Mouse (Mus musculus): ENCODE data around the gene Pld6. TPM values are rescaled to one million over a fixed set of nuclear protein-coding genes. Genes with fewer than 3 reads are reported as not detected.
A peak's percentile ranks its signal among the peaks of the same experiment; 100 is the strongest.

Gene Pld6
- polyA plus RNA-seq (2015; fragmentation: Nextera tagmentation; extraction: Ambion mirVana), result 2.7 and 4.0 TPM in 2 replicates

DNA sequence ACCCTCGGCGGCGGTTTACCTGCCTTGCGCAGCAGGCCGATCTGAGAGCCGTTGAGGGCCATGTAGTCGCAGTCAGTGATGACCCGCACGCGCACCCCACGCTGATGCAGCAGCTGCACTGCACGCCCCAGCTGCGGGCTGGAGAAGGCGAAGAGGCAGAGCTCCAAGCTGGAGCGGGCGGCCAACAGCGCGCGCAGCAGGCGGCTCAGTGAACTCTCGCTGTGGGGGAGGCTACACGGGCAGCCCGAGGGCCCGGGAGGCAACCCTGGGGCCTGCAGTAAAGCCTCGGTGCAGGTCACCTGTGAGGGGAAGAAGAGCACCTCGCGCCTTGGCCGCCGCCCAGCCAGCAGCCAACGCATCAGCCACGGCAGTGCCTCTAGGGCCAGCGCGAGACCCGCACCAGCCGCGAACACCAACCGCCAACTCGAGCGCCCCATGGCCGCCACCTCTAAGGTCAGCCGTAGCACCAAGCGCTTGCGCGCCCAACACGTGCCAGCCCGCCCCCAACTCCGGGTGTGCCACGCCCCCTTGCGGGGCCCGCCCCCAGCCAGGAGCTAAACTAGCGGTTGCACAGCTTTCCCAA is at the start of gene Pld6:
Gene Pld6, minus strand, starts transcription at position 447 of the 583 bp plus-strand sequence.
- Histone ChIP-seq H3K27me3 (replicated peaks; ENCODE audit: control insufficient read depth, insufficient read depth, low read length) (no peaks in the 10 kb centered on the region), H3K9me3 (ENCODE audit: control insufficient read depth, low read length) (no peaks in the 10 kb centered on the region), H3K4me2 (ENCODE audit: low read depth, low read length) (peak within 1 kb of the TSS; percentile 98), H3K4me3 (ENCODE audit: low read length) (peak within 1 kb of the TSS; percentile 55), H3K27ac (ENCODE audit: low read length) (no peak within 1 kb of the TSS), H3K4me1 (ENCODE audit: control insufficient read depth, insufficient read depth, low read length) (peaks cover 13% of the 10 kb centered on the region), H3K9ac (ENCODE audit: low read depth, low read length) (peak within 1 kb of the TSS; percentile 72), H3K36me3 (ENCODE audit: control insufficient read depth, insufficient read depth, low read length) (peaks cover 6% of the 10 kb centered on the region; the same call in 1 of the 2 replicates)
- peak; percentile 83 for ATAC-seq
- under 1% methylated on average over 51 of the region's 51 CpGs for WGBS

DNA sequence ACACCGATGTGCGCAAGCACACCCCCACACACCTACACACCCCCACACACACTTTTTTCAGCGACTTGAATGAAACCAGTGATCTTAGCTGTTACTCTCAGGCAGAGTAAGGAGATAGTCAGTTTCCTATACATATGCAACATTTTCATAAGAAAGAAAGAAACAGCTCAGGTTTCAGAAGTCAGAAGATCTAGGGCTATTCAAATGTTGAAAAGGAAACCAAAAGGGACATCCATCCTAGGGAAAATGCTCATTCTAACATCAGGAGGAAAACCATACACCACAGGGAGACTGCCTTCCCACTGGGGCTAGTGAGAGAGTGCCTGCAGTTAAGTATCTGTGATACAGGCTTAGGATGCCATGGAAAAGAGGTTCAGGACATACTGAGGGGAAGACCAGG is 34.2 kb upstream of the Pld6 start:
- Histone ChIP-seq H3K9ac (ENCODE audit: low read depth, low read length) (no peak overlapping the region), H3K9me3 (ENCODE audit: control insufficient read depth, low read length) (no peaks in the 10 kb centered on the region), H3K4me2 (ENCODE audit: low read depth, low read length) (no peak overlapping the region), H3K4me3 (ENCODE audit: low read length) (no peak overlapping the region), H3K27me3 (replicated peaks; ENCODE audit: control insufficient read depth, insufficient read depth, low read length) (no peaks in the 10 kb centered on the region), H3K27ac (ENCODE audit: low read length) (no peak overlapping the region), H3K4me1 (ENCODE audit: control insufficient read depth, insufficient read depth, low read length) (no peaks in the 10 kb centered on the region), H3K36me3 (ENCODE audit: control insufficient read depth, insufficient read depth, low read length) (peaks cover 31% of the 10 kb centered on the region)
- no peak for ATAC-seq
- 94% methylated on average over 3 of the region's 3 CpGs for WGBS

DNA sequence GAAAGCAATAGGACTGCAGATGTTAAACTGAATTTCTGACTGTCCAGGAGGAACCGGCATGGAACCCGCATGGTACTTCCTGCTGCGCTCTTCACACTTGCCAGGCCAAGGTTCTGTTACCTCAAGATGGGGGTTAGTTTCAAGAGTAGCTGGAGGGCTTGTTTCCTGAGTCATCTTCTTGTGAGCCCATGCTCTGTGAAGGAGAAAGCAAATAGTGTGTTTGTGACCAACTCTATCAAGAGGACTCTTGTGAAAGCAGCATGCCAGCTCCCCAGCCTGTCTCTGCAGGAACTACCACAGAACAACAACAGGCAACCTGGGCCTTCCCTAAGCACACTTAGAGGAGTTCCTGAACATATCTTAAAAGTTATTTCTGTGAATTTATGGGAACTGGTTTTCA is 30.5 kb upstream of the Pld6 start:
- no peak overlapping the region for H3K9ac ChIP-seq (ENCODE audit: low read depth, low read length)
- H3K4me1 ChIP-seq (ENCODE audit: control insufficient read depth, insufficient read depth, low read length), result no peaks in the 10 kb centered on the region
- H3K4me3 ChIP-seq (ENCODE audit: low read length), result no peak overlapping the region
- H3K27ac ChIP-seq (ENCODE audit: low read length), result no peak overlapping the region
- WGBS, result 94% methylated on average over 3 of the region's 3 CpGs
- no peaks in the 10 kb centered on the region for H3K9me3 ChIP-seq (ENCODE audit: control insufficient read depth, low read length)
- H3K27me3 ChIP-seq (replicated peaks; ENCODE audit: control insufficient read depth, insufficient read depth, low read length), result no peaks in the 10 kb centered on the region
- no peak overlapping the region for H3K4me2 ChIP-seq (ENCODE audit: low read depth, low read length)
- peaks cover 17% of the 10 kb centered on the region for H3K36me3 ChIP-seq (ENCODE audit: control insufficient read depth, insufficient read depth, low read length)
- no peak for ATAC-seq

DNA sequence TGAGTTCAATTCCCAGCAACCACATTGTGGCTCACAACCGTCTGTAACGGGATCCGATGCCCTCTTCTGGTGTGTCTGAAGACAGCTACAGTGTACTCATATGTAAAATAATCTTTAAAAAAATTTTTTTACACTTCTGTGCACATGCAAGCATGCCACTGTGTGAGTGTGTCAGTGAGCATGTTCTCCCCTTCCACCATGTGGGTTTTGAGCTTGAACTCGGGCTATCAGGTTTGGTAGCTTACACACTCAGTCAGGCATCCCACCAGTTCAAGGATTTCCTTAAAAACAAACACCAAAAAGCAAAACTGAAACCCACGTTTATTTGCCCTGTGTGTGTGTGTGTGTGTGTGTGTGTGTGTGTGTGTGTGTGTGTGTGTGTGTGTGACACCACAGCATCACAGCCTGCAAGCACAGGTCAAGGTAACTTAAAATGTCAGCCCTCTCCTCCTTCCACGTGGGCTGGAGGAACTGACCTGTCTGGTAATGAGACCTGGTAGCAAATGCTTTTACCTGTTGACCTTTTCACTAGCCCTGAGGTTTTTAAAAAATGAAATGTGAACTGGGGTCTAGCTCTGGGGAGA is 28.1 kb upstream of the Pld6 start:
- Histone ChIP-seq H3K36me3 (ENCODE audit: control insufficient read depth, insufficient read depth, low read length) (peaks cover 13% of the 10 kb centered on the region), H3K27ac (ENCODE audit: low read length) (no peak overlapping the region), H3K4me2 (ENCODE audit: low read depth, low read length) (no peak overlapping the region), H3K9me3 (ENCODE audit: control insufficient read depth, low read length) (no peaks in the 10 kb centered on the region), H3K27me3 (replicated peaks; ENCODE audit: control insufficient read depth, insufficient read depth, low read length) (no peaks in the 10 kb centered on the region), H3K4me3 (ENCODE audit: low read length) (no peak overlapping the region), H3K9ac (ENCODE audit: low read depth, low read length) (no peak overlapping the region), H3K4me1 (ENCODE audit: control insufficient read depth, insufficient read depth, low read length) (no peaks in the 10 kb centered on the region)
- 85% methylated on average over 6 of the region's 6 CpGs for WGBS
- no peak for ATAC-seq

DNA sequence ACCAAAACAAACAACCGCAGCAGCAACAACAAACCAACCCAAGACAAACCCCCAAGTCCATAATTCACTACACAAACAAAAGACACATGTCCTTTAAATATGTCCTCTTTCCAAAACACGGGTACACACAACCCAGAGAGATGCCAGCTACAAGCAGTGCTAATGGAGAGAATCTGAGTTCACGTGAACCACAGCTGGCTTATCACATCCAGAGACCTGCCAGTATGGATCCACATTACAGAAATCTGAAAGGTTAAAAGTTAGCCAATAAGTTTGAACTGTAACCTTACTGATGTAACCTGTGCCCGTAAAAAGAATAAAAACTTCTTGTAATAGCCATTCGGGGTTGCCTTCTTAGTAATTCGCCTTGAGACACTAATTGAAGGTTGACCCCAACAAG is 27.5 kb upstream of the Pld6 start:
- Histone ChIP-seq H3K27ac (ENCODE audit: low read length) (no peak overlapping the region), H3K4me2 (ENCODE audit: low read depth, low read length) (no peak overlapping the region), H3K36me3 (ENCODE audit: control insufficient read depth, insufficient read depth, low read length) (peaks cover 13% of the 10 kb centered on the region), H3K4me1 (ENCODE audit: control insufficient read depth, insufficient read depth, low read length) (no peaks in the 10 kb centered on the region), H3K9me3 (ENCODE audit: control insufficient read depth, low read length) (no peaks in the 10 kb centered on the region), H3K27me3 (replicated peaks; ENCODE audit: control insufficient read depth, insufficient read depth, low read length) (no peaks in the 10 kb centered on the region), H3K9ac (ENCODE audit: low read depth, low read length) (no peak overlapping the region), H3K4me3 (ENCODE audit: low read length) (no peak overlapping the region)
- 83% methylated on average over 6 of the region's 6 CpGs for WGBS
- no peak for ATAC-seq

DNA sequence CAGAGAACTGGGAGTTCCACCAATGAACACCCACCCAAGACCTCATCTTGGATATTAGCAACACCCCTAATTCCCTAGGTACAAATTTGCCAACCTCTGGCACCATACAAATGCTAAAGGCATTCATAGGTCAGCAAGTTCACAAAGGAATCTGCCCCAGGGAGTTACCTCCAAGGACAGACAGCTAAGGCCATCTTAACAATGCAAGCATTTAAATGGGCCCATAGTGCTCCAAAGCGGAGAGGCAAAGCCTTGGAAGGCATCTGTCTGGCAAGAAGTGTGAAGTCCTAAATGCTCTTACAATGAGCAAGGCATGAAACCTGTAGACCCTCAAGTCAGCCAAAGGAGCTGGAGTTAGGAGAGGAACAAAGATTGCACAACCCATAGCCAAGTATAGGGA is 26.9 kb upstream of the Pld6 start:
- Histone ChIP-seq H3K27ac (ENCODE audit: low read length) (no peak overlapping the region), H3K27me3 (replicated peaks; ENCODE audit: control insufficient read depth, insufficient read depth, low read length) (no peaks in the 10 kb centered on the region), H3K9ac (ENCODE audit: low read depth, low read length) (no peak overlapping the region), H3K36me3 (ENCODE audit: control insufficient read depth, insufficient read depth, low read length) (peaks cover 9% of the 10 kb centered on the region), H3K9me3 (ENCODE audit: control insufficient read depth, low read length) (no peaks in the 10 kb centered on the region), H3K4me3 (ENCODE audit: low read length) (no peak overlapping the region), H3K4me2 (ENCODE audit: low read depth, low read length) (no peak overlapping the region), H3K4me1 (ENCODE audit: control insufficient read depth, insufficient read depth, low read length) (no peaks in the 10 kb centered on the region)
- WGBS, result 97% methylated on average over 1 of the region's 1 CpGs
- ATAC-seq, result no peak

DNA sequence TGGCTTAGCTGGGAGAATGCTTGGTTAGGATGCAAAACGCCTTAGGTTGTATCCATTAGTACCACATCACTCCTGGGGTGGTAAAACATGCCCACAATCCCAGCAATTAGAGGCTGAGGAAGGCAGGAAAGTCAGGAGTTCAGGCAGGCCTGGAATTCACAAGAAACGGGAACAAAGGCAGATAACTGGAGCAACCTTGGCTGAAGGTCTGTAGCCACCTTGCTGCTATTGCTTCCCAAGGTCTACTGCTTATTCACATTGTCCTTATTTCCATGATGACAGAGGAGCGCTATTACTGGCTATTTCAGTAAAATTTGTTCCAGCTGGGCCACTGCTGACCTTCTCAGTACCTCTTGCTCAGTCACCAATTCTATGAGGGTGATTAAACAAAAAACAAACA is 25.8 kb upstream of the Pld6 start:
- 60% methylated on average over 3 of the region's 3 CpGs for WGBS
- H3K4me3 ChIP-seq (ENCODE audit: low read length), result no peak overlapping the region
- no peak overlapping the region for H3K27ac ChIP-seq (ENCODE audit: low read length)
- peaks cover 6% of the 10 kb centered on the region for H3K4me1 ChIP-seq (ENCODE audit: control insufficient read depth, insufficient read depth, low read length)
- no peak overlapping the region for H3K9ac ChIP-seq (ENCODE audit: low read depth, low read length)
- H3K4me2 ChIP-seq (ENCODE audit: low read depth, low read length), result no peak overlapping the region
- no peaks in the 10 kb centered on the region for H3K27me3 ChIP-seq (replicated peaks; ENCODE audit: control insufficient read depth, insufficient read depth, low read length)
- peaks cover 1% of the 10 kb centered on the region; the same call in 1 of the 2 replicates for H3K36me3 ChIP-seq (ENCODE audit: control insufficient read depth, insufficient read depth, low read length)
- ATAC-seq, result no peak
- H3K9me3 ChIP-seq (ENCODE audit: control insufficient read depth, low read length), result no peaks in the 10 kb centered on the region

DNA sequence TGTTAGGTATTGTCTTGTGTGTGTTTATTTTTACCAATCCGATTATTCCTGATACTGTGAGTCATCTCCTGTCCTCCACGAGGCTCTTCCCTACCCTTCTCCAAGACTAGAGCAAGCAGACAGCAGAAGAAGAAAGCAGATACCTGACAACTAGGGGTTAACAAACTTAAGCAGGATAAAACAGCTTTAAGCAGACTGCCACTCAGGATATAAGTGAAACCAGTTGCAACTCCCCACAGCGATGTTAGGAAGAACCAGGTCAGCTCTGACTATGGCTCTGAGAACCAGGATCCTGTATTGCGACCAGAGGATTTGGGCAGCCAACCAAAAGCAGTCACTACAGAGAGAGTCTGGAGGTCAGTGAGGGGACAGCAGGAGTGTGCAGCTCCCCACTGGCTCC is 23.8 kb upstream of the Pld6 start:
- 0 out of 2 replicates have a peak overlapping the region, but pooled peaks have one; percentile 21 for H3K9ac ChIP-seq (ENCODE audit: low read depth, low read length)
- H3K9me3 ChIP-seq (ENCODE audit: control insufficient read depth, low read length), result no peaks in the 10 kb centered on the region
- no peaks in the 10 kb centered on the region for H3K27me3 ChIP-seq (replicated peaks; ENCODE audit: control insufficient read depth, insufficient read depth, low read length)
- ATAC-seq, result no peak
- H3K4me2 ChIP-seq (ENCODE audit: low read depth, low read length), result peak overlapping the region; percentile 66; the same call in 1 of the 2 replicates
- no peaks in the 10 kb centered on the region for H3K36me3 ChIP-seq (ENCODE audit: control insufficient read depth, insufficient read depth, low read length)
- H3K4me3 ChIP-seq (ENCODE audit: low read length), result no peak overlapping the region
- H3K4me1 ChIP-seq (ENCODE audit: control insufficient read depth, insufficient read depth, low read length), result peaks cover 6% of the 10 kb centered on the region
- 56% methylated on average over 4 of the region's 4 CpGs for WGBS
- no peak overlapping the region for H3K27ac ChIP-seq (ENCODE audit: low read length)

DNA sequence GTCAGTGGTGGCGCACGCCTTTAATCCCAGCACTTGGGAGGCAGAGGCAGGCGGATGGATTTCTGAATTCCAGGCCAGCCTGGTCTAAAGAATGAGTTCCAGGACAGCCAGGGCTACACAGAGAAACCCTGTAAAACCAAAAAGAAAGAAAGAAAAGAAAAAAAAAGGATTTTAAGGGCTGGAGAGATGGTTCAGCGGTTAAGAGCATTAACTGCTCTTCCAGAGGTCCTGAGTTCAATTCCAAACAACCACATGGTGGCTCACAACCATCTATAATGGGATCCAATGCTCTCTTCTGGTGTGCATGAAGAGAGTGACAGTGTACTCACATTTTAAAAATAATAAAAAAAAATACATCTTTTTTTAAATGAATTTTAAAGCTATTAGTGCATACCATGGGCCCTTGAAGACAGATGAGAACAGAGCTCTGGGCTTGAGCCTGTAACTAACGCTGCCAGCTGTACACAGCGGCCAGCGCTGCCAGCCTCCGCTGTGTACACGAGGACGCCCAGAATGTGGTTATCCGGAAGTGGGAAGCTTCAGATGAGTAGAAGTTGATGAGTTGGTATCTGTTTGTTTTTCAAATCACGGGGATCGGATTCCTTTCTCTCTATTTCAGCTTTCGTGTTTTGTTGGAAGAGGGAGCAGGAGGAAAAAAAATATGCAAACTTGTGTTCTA is 23.2 kb upstream of the Pld6 start:
- no peaks in the 10 kb centered on the region for H3K9me3 ChIP-seq (ENCODE audit: control insufficient read depth, low read length)
- H3K36me3 ChIP-seq (ENCODE audit: control insufficient read depth, insufficient read depth, low read length), result peaks cover 5% of the 10 kb centered on the region; the same call in 1 of the 2 replicates
- H3K4me3 ChIP-seq (ENCODE audit: low read length), result peak overlapping the region; percentile 69
- 59% methylated on average over 14 of the region's 14 CpGs for WGBS
- H3K27me3 ChIP-seq (replicated peaks; ENCODE audit: control insufficient read depth, insufficient read depth, low read length), result no peaks in the 10 kb centered on the region
- peak overlapping the region; percentile 95 for H3K9ac ChIP-seq (ENCODE audit: low read depth, low read length)
- H3K27ac ChIP-seq (ENCODE audit: low read length), result peak overlapping the region; percentile 46; the same call in 1 of the 2 replicates
- ATAC-seq, result no peak
- H3K4me2 ChIP-seq (ENCODE audit: low read depth, low read length), result peak overlapping the region; percentile 66
- peaks cover 6% of the 10 kb centered on the region for H3K4me1 ChIP-seq (ENCODE audit: control insufficient read depth, insufficient read depth, low read length)
